Mouse (Mus musculus) gastrocnemius, postnatal 36 days (tissue): ENCODE data around the gene Ott. TPM values are rescaled to one million over a fixed set of nuclear protein-coding genes. Genes with fewer than 3 reads are reported as not detected.
"Not testable (repeated sequence)": the region's sequence is repeated elsewhere in the genome, so short reads cannot be mapped to it uniquely, and the experiment has no call there.

ENCODE experiments used
- DNase-seq, 2 experiments: peaks; one replicate each; pipeline ENCODE4 v3.0.0; 2022
- intact Hi-C: fragments of 180-260 bp; cut with DNase I; formaldehyde crosslinking; loops from one replicate; pipeline ENCODE4 v1.15.1; 2025
- long read RNA-seq, 2 experiments: library from polyadenylated mRNA; stranded (forward); transcript quantifications; one replicate each; pipeline ENCODE4 v2.0.0; 2021
- total RNA-seq, 2 experiments: library from RNA; stranded (reverse); gene quantifications; 2 replicates each; pipeline ENCODE4 v1.2.3; 2021

Ott gene
- total RNA-seq, result not detected
- long read RNA-seq, experiment 1, result 0 reads
- long read RNA-seq, experiment 2, result 0 reads

- DNase-seq, intact Hi-C loops: not testable (repeated sequence)
Measured at GRCm38 (mm10) chrX:149073982-149074381, at the start of gene Ott. Gene Ott, plus strand, starts transcription at chrX:149074282.

Other genes starting within 250 kb of the Ott start
- not detected for gene Luzp4, start 216.6 kb upstream of the Ott start, total RNA-seq
- gene Gm15093, start 198.1 kb downstream of the Ott start, total RNA-seq, result not detected